Mouse (Mus musculus) hindbrain, embryonic 11.5 days (tissue): ENCODE measurements around the gene Ffar2. TPM values are rescaled to one million over a fixed set of nuclear protein-coding genes. Genes with fewer than 3 reads are reported as not detected.

Experiments used
- ATAC-seq: fragments of 200-750 bp; cut with Nextera tagmentation; 2 replicates; pipeline ENCODE4 v1.8.0; 2017; ENCODE audit warnings: mild to moderate bottlenecking, moderate TSS enrichment, moderate library complexity; ENCODE audit not compliant: low FRiP score
- DNase-seq: peaks from one replicate; pipeline ENCODE4 v3.0.0-alpha.2; 2015; ENCODE audit warnings: low spot score
- H3K27ac ChIP-seq: fragments of 300-500 bp; sonication (generic); 2 replicates; pipeline ENCODE4 v1.5.1; 2014; ENCODE audit warnings: mild to moderate bottlenecking, low read depth, low read length
- H3K27me3 ChIP-seq: fragments of 300-500 bp; sonication (generic); 2 replicates; pipeline ENCODE4 v1.6.1; 2014; ENCODE audit warnings: mild to moderate bottlenecking, low read length, moderate library complexity, mixed read lengths; ENCODE audit not compliant: control insufficient read depth, insufficient read depth
- H3K36me3 ChIP-seq: fragments of 300-500 bp; sonication (generic); 2 replicates; pipeline ENCODE4 v1.6.1; 2014; ENCODE audit warnings: mild to moderate bottlenecking, low read length, moderate library complexity, mixed read lengths; ENCODE audit not compliant: control insufficient read depth, insufficient read depth
- H3K4me1 ChIP-seq: fragments of 300-500 bp; sonication (generic); replicated peaks from 2 replicates; pipeline ENCODE4 v1.6.1; 2014; ENCODE audit warnings: low read length, mixed read lengths; ENCODE audit not compliant: control insufficient read depth, insufficient read depth
- H3K4me2 ChIP-seq: fragments of 300-500 bp; sonication (generic); replicated peaks from 2 replicates; pipeline ENCODE4 v1.6.1; 2014; ENCODE audit warnings: mild to moderate bottlenecking, low read depth, low read length
- H3K4me3 ChIP-seq: fragments of 300-500 bp; sonication (generic); 2 replicates; pipeline ENCODE4 v1.5.1; 2014; ENCODE audit warnings: low read depth, low read length
- H3K9ac ChIP-seq: fragments of 300-500 bp; sonication (generic); 2 replicates; pipeline ENCODE4 v1.6.1; 2014; ENCODE audit warnings: low read depth, low read length
- H3K9me3 ChIP-seq: fragments of 300-500 bp; sonication (generic); 2 replicates; pipeline ENCODE4 v1.6.1; 2016; ENCODE audit warnings: low read length; ENCODE audit not compliant: control insufficient read depth
- WGBS: fragments of 180-500 bp; shearing (Covaris S2); extraction: QIAGEN DNeasy Blood & Tissue Kit; methylation state at CpG from one replicate; pipeline ENCODE4 v1.1.7; 2014; 5-methylcytosine and 5-hydroxymethylcytosine counted together
- polyA plus RNA-seq: library from polyadenylated mRNA; unstranded; fragments of >200 nt; fragmentation: Nextera tagmentation; extraction: Ambion mirVana; gene quantifications from 2 replicates; pipeline ENCODE4 v1.2.1, GENCODE M21; 2014

Ffar2 gene
- polyA plus RNA-seq, 1 experiment from 2014 or later, result 0.20 TPM

DNA sequence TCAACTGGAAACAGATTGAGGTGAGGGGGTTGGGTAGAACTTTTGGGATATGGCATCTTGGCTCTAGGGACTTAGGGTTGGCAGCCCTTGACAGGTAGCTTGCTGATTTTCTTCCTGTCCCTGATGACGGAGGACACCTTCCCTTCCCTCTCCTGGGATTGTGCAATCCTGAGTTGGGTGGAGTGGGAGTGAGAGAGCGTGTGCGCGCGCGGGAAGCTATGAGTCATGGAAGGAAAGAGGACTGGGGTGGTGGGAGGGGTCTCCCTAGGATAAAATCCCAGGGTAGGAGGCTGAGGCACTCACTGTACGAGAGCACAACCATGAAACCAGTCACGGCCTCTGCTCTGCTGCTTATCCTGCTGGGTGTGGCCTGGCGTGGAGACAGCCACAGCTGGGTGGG, 47.5 kb downstream of the Ffar2 start:
- 93% methylated on average over 9 of the region's 9 CpGs for WGBS
- H3K27me3 ChIP-seq, result no peaks in the 10 kb centered on the region
- H3K9ac ChIP-seq, result no peak overlapping the region
- DNase-seq (no peak), ATAC-seq (no peak)
- no peak overlapping the region for H3K4me3 ChIP-seq
- no peaks in the 10 kb centered on the region for H3K4me1 ChIP-seq
- H3K4me2 ChIP-seq, result no peak overlapping the region
- H3K9me3 ChIP-seq, result no peaks in the 10 kb centered on the region
- H3K27ac ChIP-seq, result no peak overlapping the region
- no peaks in the 10 kb centered on the region for H3K36me3 ChIP-seq

DNA sequence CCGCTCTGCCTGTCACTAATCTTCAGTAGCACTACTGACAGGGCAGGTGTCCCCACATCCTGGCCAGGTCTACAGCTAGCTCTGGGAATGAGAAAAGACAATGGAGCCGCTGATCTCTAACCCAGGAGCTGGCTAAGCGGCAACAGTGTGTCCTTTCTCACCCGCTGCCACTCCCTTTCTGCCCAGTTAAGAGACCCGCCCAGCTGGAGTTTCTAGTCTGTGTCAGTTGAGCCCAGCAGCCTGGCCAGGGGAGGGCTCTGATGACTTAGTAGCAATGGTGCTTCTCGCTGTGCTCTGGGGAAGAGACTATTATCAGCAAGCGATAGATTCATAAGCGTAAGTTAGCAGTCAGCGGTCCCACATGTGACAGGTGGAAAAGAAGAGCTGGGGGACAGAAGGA, 54.3 kb downstream of the Ffar2 start:
- H3K4me3 ChIP-seq, result no peak overlapping the region
- no peaks in the 10 kb centered on the region for H3K27me3 ChIP-seq
- no peaks in the 10 kb centered on the region for H3K36me3 ChIP-seq
- no peak overlapping the region for H3K9ac ChIP-seq
- H3K4me2 ChIP-seq, result no peak overlapping the region
- no peak overlapping the region for H3K27ac ChIP-seq
- WGBS, result 39% methylated on average over 9 of the region's 9 CpGs
- no peaks in the 10 kb centered on the region for H3K4me1 ChIP-seq
- no peak for DNase-seq
- H3K9me3 ChIP-seq, result no peaks in the 10 kb centered on the region
- ATAC-seq, result no peak

Other genes starting within 250 kb of the Ffar2 start
- gene Kmt2b, start 235.0 kb downstream of the Ffar2 start, polyA plus RNA-seq, result 11.1 and 13.2 TPM in 2 replicates
- 0.24 and 1.2 TPM in 2 replicates for gene Zbtb32, start 224.9 kb downstream of the Ffar2 start, polyA plus RNA-seq
- gene Upk1a, start 210.9 kb downstream of the Ffar2 start, polyA plus RNA-seq, result 0.54 and 1.2 TPM in 2 replicates
- gene Cox6b1, start 197.6 kb downstream of the Ffar2 start, polyA plus RNA-seq, result 816 and 817 TPM in 2 replicates
- not detected in 2 replicates for gene Etv2, start 187.9 kb downstream of the Ffar2 start, polyA plus RNA-seq
- 119 and 123 TPM in 2 replicates for gene Rbm42, start 173.5 kb downstream of the Ffar2 start, polyA plus RNA-seq
- 40.3 and 41.8 TPM in 2 replicates for gene Haus5, start 158.8 kb downstream of the Ffar2 start, polyA plus RNA-seq
- not detected in 2 replicates for gene Pmis2, start 152.2 kb downstream of the Ffar2 start, polyA plus RNA-seq
- gene 2200002J24Rik, start 124.8 kb downstream of the Ffar2 start, polyA plus RNA-seq, result not detected in 2 replicates
- gene Atp4a, start 111.6 kb downstream of the Ffar2 start, polyA plus RNA-seq, result 0.65 and 1.4 TPM in 2 replicates
- 143 and 160 TPM in 2 replicates for gene Tmem147, start 94.2 kb downstream of the Ffar2 start, polyA plus RNA-seq
- gene Gapdhs, start 80.1 kb downstream of the Ffar2 start, polyA plus RNA-seq, result 0.60 and 0.75 TPM in 2 replicates
- 0.39 and 0.42 TPM in 2 replicates for gene Sbsn, start 72.3 kb downstream of the Ffar2 start, polyA plus RNA-seq
- 0.34 and 0.73 TPM in 2 replicates for gene Dmkn, start 60.0 kb downstream of the Ffar2 start, polyA plus RNA-seq
- gene Krtdap, start 35.9 kb downstream of the Ffar2 start, polyA plus RNA-seq, result not detected in 2 replicates
- not detected in 2 replicates for gene Ffar3, start 32.4 kb upstream of the Ffar2 start, polyA plus RNA-seq
- not detected in 2 replicates for gene Ffar1, start 37.8 kb upstream of the Ffar2 start, polyA plus RNA-seq
- not detected in 2 replicates for gene Cd22, start 56.6 kb upstream of the Ffar2 start, polyA plus RNA-seq
- gene Mag, start 91.1 kb upstream of the Ffar2 start, polyA plus RNA-seq, result 0.28 and 0.73 TPM in 2 replicates
- gene Hamp2, start 100.9 kb upstream of the Ffar2 start, polyA plus RNA-seq, result not detected in 2 replicates
- gene Hamp, start 120.3 kb upstream of the Ffar2 start, polyA plus RNA-seq, result not detected in 2 replicates
- 23.5 and 25.4 TPM in 2 replicates for gene Usf2, start 133.0 kb upstream of the Ffar2 start, polyA plus RNA-seq
- gene Lsr, start 149.7 kb upstream of the Ffar2 start, polyA plus RNA-seq, result 12.8 and 13.4 TPM in 2 replicates
- gene Fam187b, start 150.0 kb upstream of the Ffar2 start, polyA plus RNA-seq, result 0.59 and 1.1 TPM in 2 replicates
- 12.3 and 14.1 TPM in 2 replicates for gene Fxyd5, start 218.7 kb upstream of the Ffar2 start, polyA plus RNA-seq
- gene Fxyd7, start 227.7 kb upstream of the Ffar2 start, polyA plus RNA-seq, result 8.7 and 12.6 TPM in 2 replicates
- gene Fxyd1, start 233.4 kb upstream of the Ffar2 start, polyA plus RNA-seq, result 15.6 and 18.1 TPM in 2 replicates
- 1.0 and 2.8 TPM in 2 replicates for gene Lgi4, start 235.6 kb upstream of the Ffar2 start, polyA plus RNA-seq